Mouse (Mus musculus) kidney, embryonic 14.5 days (tissue): ENCODE measurements around the gene Ccdc184. TPM values are rescaled to one million over a fixed set of nuclear protein-coding genes. Genes with fewer than 3 reads are reported as not detected.

Experiments used
- ATAC-seq: fragments of 200-750 bp; cut with Nextera tagmentation; 2 replicates; pipeline ENCODE4 v1.8.0; 2017; ENCODE audit warnings: moderate number of reproducible peaks, mild to moderate bottlenecking, moderate TSS enrichment, moderate library complexity; ENCODE audit not compliant: low FRiP score, low TSS enrichment
- H3K27ac ChIP-seq: fragments of 300-500 bp; sonication (generic); 2 replicates; pipeline ENCODE4 v1.5.1; 2014; ENCODE audit warnings: low read depth, mild to moderate bottlenecking, low read length, moderate library complexity, mixed read lengths
- H3K27me3 ChIP-seq: fragments of 300-500 bp; sonication (generic); 2 replicates; pipeline ENCODE4 v1.6.1; 2014; ENCODE audit warnings: mild to moderate bottlenecking, low read length; ENCODE audit not compliant: control insufficient read depth, insufficient read depth
- H3K36me3 ChIP-seq: fragments of 300-500 bp; sonication (generic); 2 replicates; pipeline ENCODE4 v1.6.1; 2014; ENCODE audit warnings: low read length, mixed read lengths; ENCODE audit not compliant: control insufficient read depth, insufficient read depth
- H3K4me1 ChIP-seq: fragments of 300-500 bp; sonication (generic); 2 replicates; pipeline ENCODE4 v1.6.1; 2014; ENCODE audit warnings: low read length, mixed read lengths; ENCODE audit not compliant: control insufficient read depth, insufficient read depth
- H3K4me2 ChIP-seq: fragments of 300-500 bp; sonication (generic); replicated peaks from 2 replicates; pipeline ENCODE4 v1.6.1; 2014; ENCODE audit warnings: low read depth, mild to moderate bottlenecking, low read length
- H3K4me3 ChIP-seq: fragments of 300-500 bp; sonication (generic); 2 replicates; pipeline ENCODE4 v1.5.1; 2014; ENCODE audit warnings: mild to moderate bottlenecking, low read length
- H3K9ac ChIP-seq: fragments of 300-500 bp; sonication (generic); 2 replicates; pipeline ENCODE4 v1.6.1; 2014; ENCODE audit warnings: low read depth, mild to moderate bottlenecking, low read length, moderate library complexity
- H3K9me3 ChIP-seq: fragments of 300-500 bp; sonication (generic); 2 replicates; pipeline ENCODE4 v1.6.1; 2016; ENCODE audit warnings: low read length; ENCODE audit not compliant: control insufficient read depth
- WGBS: fragments of 180-500 bp; shearing (Covaris S2); extraction: QIAGEN DNeasy Blood & Tissue Kit; methylation state at CpG from one replicate; pipeline ENCODE4 v1.1.7; 2014; 5-methylcytosine and 5-hydroxymethylcytosine counted together
- polyA plus RNA-seq: library from polyadenylated mRNA; unstranded; fragments of >200 nt; fragmentation: Nextera tagmentation; extraction: Ambion mirVana; gene quantifications from 2 replicates; pipeline ENCODE4 v1.2.1, GENCODE M21; 2014

The Ccdc184 gene
- polyA plus RNA-seq, 1 experiment from 2014 or later, result 1.2 TPM

GRCm38 (mm10) chr15:98135671-98136070, 31.3 kb upstream of the Ccdc184 start:
- Histone ChIP-seq H3K4me2 (no peak overlapping the region), H3K4me3 (no peak overlapping the region), H3K4me1 (no peaks in the 10 kb centered on the region; the same call in 1 of the 2 replicates), H3K36me3 (peaks cover 76% of the 10 kb centered on the region), H3K9ac (no peak overlapping the region), H3K27ac (no peak overlapping the region), H3K27me3 (no peaks in the 10 kb centered on the region), H3K9me3 (no peaks in the 10 kb centered on the region)
- WGBS, result 96% methylated on average over 13 of the region's 13 CpGs
- no peak for ATAC-seq

DNA sequence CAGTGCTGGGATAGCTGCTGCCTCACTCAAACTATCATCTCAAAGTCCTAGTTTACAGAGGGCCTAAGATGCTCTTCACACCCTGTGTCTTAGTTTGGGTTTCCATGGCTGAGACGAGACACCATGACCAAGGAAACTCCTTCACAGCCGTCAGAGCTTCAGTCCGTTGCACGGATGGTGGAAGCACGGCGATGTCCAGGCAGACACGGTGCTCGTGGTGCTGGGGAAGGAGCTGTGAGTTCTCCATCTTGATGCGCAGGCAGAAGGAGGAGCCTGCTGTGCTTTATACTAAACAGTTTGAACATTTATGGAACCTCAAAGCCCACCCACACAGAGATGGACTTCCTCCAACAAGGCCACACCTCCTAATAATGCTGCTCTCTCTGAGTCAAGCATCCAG, 30.1 kb upstream of the Ccdc184 start:
- H3K27ac ChIP-seq, result no peak overlapping the region
- H3K4me1 ChIP-seq, result no peaks in the 10 kb centered on the region; the same call in 1 of the 2 replicates
- H3K9ac ChIP-seq, result no peak overlapping the region
- 92% methylated on average over 9 of the region's 9 CpGs for WGBS
- H3K27me3 ChIP-seq, result no peaks in the 10 kb centered on the region
- H3K9me3 ChIP-seq, result no peaks in the 10 kb centered on the region
- H3K4me2 ChIP-seq, result no peak overlapping the region
- H3K36me3 ChIP-seq, result peaks cover 78% of the 10 kb centered on the region
- H3K4me3 ChIP-seq, result no peak overlapping the region
- no peak for ATAC-seq

DNA sequence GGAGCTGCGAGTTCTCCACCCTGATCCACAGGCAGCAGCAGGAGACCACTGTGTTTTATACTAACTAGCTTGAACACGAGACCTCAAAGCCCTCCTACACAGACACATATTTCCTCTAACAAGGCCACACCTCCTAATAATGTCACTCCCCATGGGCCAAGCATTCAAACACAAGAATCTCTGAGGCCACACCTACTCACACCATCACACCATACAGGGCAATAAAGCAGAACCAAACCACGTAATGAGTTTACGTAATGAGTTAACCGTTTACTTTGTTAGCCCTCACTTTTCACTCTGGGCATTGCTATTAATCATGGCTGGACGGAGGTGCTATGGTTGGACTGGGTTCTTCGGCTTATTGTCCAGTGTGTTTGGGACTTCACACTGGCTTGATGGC, 27.2 kb upstream of the Ccdc184 start:
- no peaks in the 10 kb centered on the region for H3K27me3 ChIP-seq
- H3K9ac ChIP-seq, result no peak overlapping the region
- ATAC-seq, result 0 out of 2 replicates have a peak, but pooled peaks have one; percentile 44
- no peak overlapping the region for H3K27ac ChIP-seq
- no peak overlapping the region for H3K4me3 ChIP-seq
- no peak overlapping the region for H3K4me2 ChIP-seq
- peaks cover 60% of the 10 kb centered on the region for H3K36me3 ChIP-seq
- peaks cover 3% of the 10 kb centered on the region; the same call in 1 of the 2 replicates for H3K4me1 ChIP-seq
- H3K9me3 ChIP-seq, result no peaks in the 10 kb centered on the region
- 64% methylated on average over 7 of the region's 7 CpGs for WGBS

DNA sequence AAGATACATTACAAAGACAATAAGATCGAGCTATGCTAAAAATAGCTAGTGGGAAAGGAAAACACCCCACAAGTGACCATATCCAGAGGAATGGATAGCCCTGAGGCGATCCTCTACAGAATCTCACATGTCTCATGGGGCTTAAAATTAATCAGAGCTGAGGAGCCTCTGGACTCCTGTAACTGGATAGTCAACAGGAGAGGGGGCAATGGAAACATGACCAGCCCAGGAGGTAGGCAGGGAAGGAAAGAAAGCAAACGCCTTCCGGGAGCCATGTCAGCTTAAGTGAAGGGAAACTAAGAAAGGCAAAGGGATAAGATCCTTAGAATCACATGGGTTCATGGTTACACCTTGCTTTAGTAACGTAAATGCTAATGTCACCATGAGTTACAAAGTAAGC, 26.1 kb upstream of the Ccdc184 start:
- no peak overlapping the region for H3K4me3 ChIP-seq
- no peaks in the 10 kb centered on the region for H3K27me3 ChIP-seq
- 62% methylated on average over 5 of the region's 5 CpGs for WGBS
- H3K4me1 ChIP-seq, result peaks cover 4% of the 10 kb centered on the region; the same call in 1 of the 2 replicates
- no peak overlapping the region for H3K4me2 ChIP-seq
- peaks cover 50% of the 10 kb centered on the region for H3K36me3 ChIP-seq
- no peak overlapping the region; the same call in 1 of the 2 replicates for H3K27ac ChIP-seq
- no peak for ATAC-seq
- no peak overlapping the region for H3K9ac ChIP-seq
- no peaks in the 10 kb centered on the region for H3K9me3 ChIP-seq

DNA sequence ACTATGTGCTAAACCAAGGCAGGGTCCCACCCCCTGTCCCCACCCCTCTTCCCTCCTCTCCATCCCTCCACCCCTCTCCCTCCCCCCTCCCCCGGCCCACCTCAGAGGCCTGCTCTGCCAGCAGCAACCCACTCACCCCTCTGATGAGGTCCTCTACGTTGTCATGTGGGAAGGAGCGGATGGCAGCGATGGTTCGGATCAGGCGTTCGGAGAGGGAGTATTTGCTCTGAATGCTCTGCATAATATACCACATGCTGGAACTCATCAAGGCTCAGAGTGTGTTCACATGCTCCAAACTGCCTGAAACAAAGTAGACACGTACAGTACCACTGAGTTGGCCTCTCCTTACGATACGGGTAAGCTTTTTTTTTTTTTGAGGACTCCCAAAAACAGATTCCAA, 24.4 kb upstream of the Ccdc184 start:
- Histone ChIP-seq H3K36me3 (peaks cover 33% of the 10 kb centered on the region; the same call in 1 of the 2 replicates), H3K9ac (no peak overlapping the region), H3K4me3 (no peak overlapping the region), H3K9me3 (no peaks in the 10 kb centered on the region), H3K27me3 (no peaks in the 10 kb centered on the region), H3K4me2 (no peak overlapping the region), H3K27ac (no peak overlapping the region), H3K4me1 (peaks cover 4% of the 10 kb centered on the region; the same call in 1 of the 2 replicates)
- WGBS, result 87% methylated on average over 10 of the region's 10 CpGs
- ATAC-seq, result no peak

GRCm38 (mm10) chr15:98144861-98145507, 22.0 kb upstream of the Ccdc184 start:
- peak overlapping the region; percentile 73 for H3K27ac ChIP-seq
- peak overlapping the region; percentile 59 for H3K4me2 ChIP-seq
- peak overlapping the region; percentile 89 for H3K9ac ChIP-seq
- H3K4me3 ChIP-seq, result peak overlapping the region; percentile 87
- peak; percentile 67 for ATAC-seq
- no peaks in the 10 kb centered on the region for H3K27me3 ChIP-seq
- peaks cover 20% of the 10 kb centered on the region; the same call in 1 of the 2 replicates for H3K36me3 ChIP-seq
- no peaks in the 10 kb centered on the region for H3K9me3 ChIP-seq
- peaks cover 4% of the 10 kb centered on the region; the same call in 1 of the 2 replicates for H3K4me1 ChIP-seq
- under 1% methylated on average over 31 of the region's 36 CpGs for WGBS

- Histone ChIP-seq H3K4me1 (peaks cover 4% of the 10 kb centered on the region; the same call in 1 of the 2 replicates), H3K4me2 (peak overlapping the region; percentile 59), H3K27ac (peak overlapping the region; percentile 73), H3K9me3 (no peaks in the 10 kb centered on the region), H3K4me3 (peak overlapping the region; percentile 87), H3K27me3 (no peaks in the 10 kb centered on the region), H3K36me3 (peaks cover 14% of the 10 kb centered on the region; the same call in 1 of the 2 replicates), H3K9ac (peak overlapping the region; percentile 89)
- WGBS, result under 1% methylated on average over 38 of the region's 38 CpGs
- ATAC-seq, result peak; percentile 96
Measured at GRCm38 (mm10) chr15:98145559-98146181, 21.3 kb upstream of the Ccdc184 start.

DNA sequence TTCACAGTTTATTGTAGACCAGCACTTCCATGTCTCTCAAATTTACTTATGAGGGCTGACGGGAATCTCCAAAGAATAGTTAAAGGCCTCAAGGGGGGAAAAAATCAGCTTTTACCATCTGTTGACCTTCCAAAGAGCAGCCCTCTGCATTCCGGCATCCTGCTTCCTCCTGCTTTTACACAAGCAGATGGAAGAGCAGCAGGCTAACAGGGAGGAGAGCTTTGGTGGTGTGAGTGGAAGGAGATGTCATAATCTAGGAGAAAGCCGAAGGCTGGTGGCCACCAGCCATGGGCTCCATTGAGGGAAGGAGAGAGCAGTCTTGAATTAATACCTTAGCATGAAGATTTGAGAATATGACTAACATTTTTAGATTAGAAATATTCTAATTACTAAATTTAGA, 18.6 kb upstream of the Ccdc184 start:
- Histone ChIP-seq H3K27ac (no peak overlapping the region), H3K36me3 (no peaks in the 10 kb centered on the region), H3K4me3 (no peak overlapping the region), H3K9me3 (no peaks in the 10 kb centered on the region), H3K9ac (no peak overlapping the region), H3K4me2 (no peak overlapping the region), H3K27me3 (no peaks in the 10 kb centered on the region), H3K4me1 (peaks cover 4% of the 10 kb centered on the region; the same call in 1 of the 2 replicates)
- ATAC-seq, result no peak
- 70% methylated on average over 3 of the region's 3 CpGs for WGBS

GRCm38 (mm10) chr15:98149166-98149602, 17.8 kb upstream of the Ccdc184 start:
- 44% methylated on average over 10 of the region's 10 CpGs for WGBS
- Histone ChIP-seq H3K36me3 (no peaks in the 10 kb centered on the region), H3K4me2 (no peak overlapping the region), H3K27ac (no peak overlapping the region; the same call in 1 of the 2 replicates), H3K4me1 (peaks cover 4% of the 10 kb centered on the region; the same call in 1 of the 2 replicates), H3K4me3 (no peak overlapping the region), H3K9me3 (no peaks in the 10 kb centered on the region), H3K27me3 (no peaks in the 10 kb centered on the region), H3K9ac (no peak overlapping the region)
- ATAC-seq, result peak; percentile 29; the same call in 1 of the 2 replicates
